Mouse (Mus musculus): ENCODE data around the gene Cep55. TPM values are rescaled to one million over a fixed set of nuclear protein-coding genes. Genes with fewer than 3 reads are reported as not detected.
A peak's percentile ranks its signal among the peaks of the same experiment; 100 is the strongest.

The Cep55 gene
- polyA plus RNA-seq, 1 experiment from 2014 or later: 3.6 TPM

DNA sequence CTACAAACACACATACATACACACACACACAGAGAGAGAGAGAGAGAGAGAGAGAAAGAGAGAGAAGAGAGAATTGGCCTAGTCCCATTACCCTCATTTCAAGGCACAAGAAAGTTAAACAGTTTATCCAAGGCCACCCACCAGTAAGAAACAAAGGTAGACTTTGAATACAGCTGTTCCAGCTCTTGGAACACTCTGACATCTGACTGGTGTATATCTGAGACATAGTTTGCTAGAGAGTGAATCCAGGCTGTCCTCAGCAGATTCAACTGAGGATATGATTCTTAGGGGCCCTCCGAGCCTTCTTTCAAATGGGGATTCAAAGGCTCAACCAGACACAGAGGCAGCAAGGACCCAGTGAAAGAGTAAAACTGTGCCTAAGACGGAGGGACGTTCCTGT is 25.5 kb upstream of the Cep55 start:
- H3K4me3 ChIP-seq (replicated peaks): no peak overlapping the region
- no peaks in the 10 kb centered on the region for H3K9me3 ChIP-seq (replicated peaks)
- 93% methylated on average over 3 of the region's 3 CpGs for WGBS
- no peak overlapping the region for H3K9ac ChIP-seq (replicated peaks)
- H3K4me1 ChIP-seq: no peaks in the 10 kb centered on the region
- H3K36me3 ChIP-seq: no peaks in the 10 kb centered on the region
- H3K27me3 ChIP-seq (replicated peaks): no peaks in the 10 kb centered on the region
- H3K4me2 ChIP-seq: no peak overlapping the region
- ATAC-seq (ENCODE audit: low FRiP score): no peak
- no peak overlapping the region for H3K27ac ChIP-seq (replicated peaks)

- Histone ChIP-seq H3K27me3 (replicated peaks) (no peaks in the 10 kb centered on the region), H3K27ac (replicated peaks) (no peak overlapping the region), H3K36me3 (no peaks in the 10 kb centered on the region), H3K4me3 (replicated peaks) (no peak overlapping the region), H3K4me2 (no peak overlapping the region), H3K9me3 (replicated peaks) (no peaks in the 10 kb centered on the region), H3K9ac (replicated peaks) (no peak overlapping the region), H3K4me1 (no peaks in the 10 kb centered on the region)
- WGBS: 73% methylated on average over 2 of the region's 3 CpGs
- ATAC-seq (ENCODE audit: low FRiP score): no peak; the same call in 1 of the 2 replicates
Measured at GRCm38 (mm10) chr19:38029871-38030270, 24.9 kb upstream of the Cep55 start.

- Histone ChIP-seq H3K4me2 (peak overlapping the region; percentile 48), H3K9me3 (replicated peaks) (no peaks in the 10 kb centered on the region), H3K36me3 (no peaks in the 10 kb centered on the region), H3K9ac (replicated peaks) (no peak overlapping the region), H3K4me1 (no peaks in the 10 kb centered on the region), H3K4me3 (replicated peaks) (no peak overlapping the region), H3K27ac (replicated peaks) (no peak overlapping the region), H3K27me3 (replicated peaks) (no peaks in the 10 kb centered on the region)
- WGBS: 5% methylated on average over 12 of the region's 23 CpGs
- peak; percentile 74; the same call in 1 of the 2 replicates for ATAC-seq (ENCODE audit: low FRiP score)
Measured at GRCm38 (mm10) chr19:38030673-38031137, 24.1 kb upstream of the Cep55 start.

DNA sequence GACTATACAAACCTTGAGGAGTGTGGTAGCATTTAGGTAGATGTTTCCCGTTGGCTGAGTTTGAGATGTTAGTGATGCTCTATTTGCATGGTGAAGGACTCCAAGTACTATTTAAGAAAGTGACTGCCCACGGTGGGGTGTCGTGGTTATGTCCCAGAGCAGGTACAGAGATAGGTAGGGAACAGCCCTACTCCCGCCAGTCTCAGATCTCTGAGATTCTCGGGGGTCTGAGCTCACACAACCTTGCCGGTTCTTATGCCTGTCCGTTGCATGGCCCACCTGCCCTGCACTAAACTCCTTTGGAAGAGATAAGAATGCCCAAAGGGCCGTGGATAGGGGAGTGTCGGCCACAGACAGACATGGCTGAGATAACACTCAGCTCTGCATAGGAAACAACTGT is 23.7 kb upstream of the Cep55 start:
- H3K4me1 ChIP-seq: no peaks in the 10 kb centered on the region
- H3K36me3 ChIP-seq: no peaks in the 10 kb centered on the region
- no peak overlapping the region for H3K4me3 ChIP-seq (replicated peaks)
- H3K27ac ChIP-seq (replicated peaks): no peak overlapping the region
- 71% methylated on average over 9 of the region's 9 CpGs for WGBS
- H3K9me3 ChIP-seq (replicated peaks): no peaks in the 10 kb centered on the region
- H3K4me2 ChIP-seq: peak overlapping the region; percentile 48
- ATAC-seq (ENCODE audit: low FRiP score): 0 out of 2 replicates have a peak, but pooled peaks have one; percentile 8
- H3K27me3 ChIP-seq (replicated peaks): no peaks in the 10 kb centered on the region
- H3K9ac ChIP-seq (replicated peaks): no peak overlapping the region

DNA sequence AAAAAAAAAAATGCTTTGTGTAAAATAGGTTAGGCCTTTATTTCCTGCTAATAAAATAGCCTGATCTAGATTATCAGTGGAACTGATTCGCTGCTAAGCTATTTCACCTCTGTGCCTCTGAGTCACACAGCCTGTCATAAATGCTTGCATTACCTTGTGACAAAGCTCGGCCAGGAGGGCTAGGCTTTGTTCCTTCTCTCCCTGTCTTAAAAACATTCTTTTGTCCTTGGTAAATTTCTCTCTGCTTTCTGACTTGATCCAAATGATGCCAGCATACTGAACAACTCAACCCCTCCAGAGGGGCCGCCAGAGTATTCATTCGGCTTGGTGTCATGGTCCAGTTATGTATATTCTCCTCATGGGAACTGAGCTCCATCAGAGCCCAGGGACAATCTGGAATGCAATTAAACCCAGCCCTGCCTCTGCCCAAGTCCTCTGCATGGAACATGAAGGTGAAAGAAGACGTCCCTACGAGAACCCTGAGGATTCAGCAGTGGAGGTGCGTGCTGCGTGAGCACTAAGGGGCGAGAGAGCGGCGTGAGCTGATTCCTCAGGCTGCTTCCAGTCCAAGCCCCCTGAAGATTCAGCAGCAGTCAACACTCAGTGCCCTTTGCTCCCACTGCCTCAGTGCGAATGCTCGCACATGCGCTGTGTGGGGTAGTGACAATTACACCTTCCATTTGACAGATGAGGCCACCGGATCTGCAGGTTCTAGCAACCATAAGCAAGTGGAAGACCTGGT is 21.6 kb upstream of the Cep55 start:
- ATAC-seq (ENCODE audit: low FRiP score): no peak
- H3K4me2 ChIP-seq: no peak overlapping the region
- no peaks in the 10 kb centered on the region for H3K36me3 ChIP-seq
- H3K27ac ChIP-seq (replicated peaks): no peak overlapping the region
- no peaks in the 10 kb centered on the region for H3K4me1 ChIP-seq
- H3K27me3 ChIP-seq (replicated peaks): no peaks in the 10 kb centered on the region
- no peak overlapping the region for H3K4me3 ChIP-seq (replicated peaks)
- no peaks in the 10 kb centered on the region for H3K9me3 ChIP-seq (replicated peaks)
- 69% methylated on average over 15 of the region's 15 CpGs for WGBS
- H3K9ac ChIP-seq (replicated peaks): no peak overlapping the region

DNA sequence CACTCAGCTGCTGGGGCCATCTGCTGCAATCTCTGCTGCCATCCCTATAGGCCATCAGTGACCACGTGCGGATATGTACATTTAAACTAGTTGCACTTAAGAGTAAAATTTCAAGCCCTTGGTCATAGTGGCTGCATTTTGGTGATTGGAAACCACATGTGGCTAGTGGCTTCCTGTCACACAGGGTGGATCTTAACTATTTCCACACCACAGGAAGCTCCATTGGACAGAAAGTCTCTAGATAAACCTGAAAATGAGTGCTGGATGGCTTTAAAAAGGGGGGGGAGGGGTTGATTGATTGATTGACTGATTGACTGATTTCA is 21.1 kb upstream of the Cep55 start:
- no peaks in the 10 kb centered on the region for H3K27me3 ChIP-seq (replicated peaks)
- H3K27ac ChIP-seq (replicated peaks): no peak overlapping the region
- 81% methylated on average over 2 of the region's 2 CpGs for WGBS
- no peak overlapping the region for H3K4me3 ChIP-seq (replicated peaks)
- ATAC-seq (ENCODE audit: low FRiP score): no peak
- H3K4me1 ChIP-seq: no peaks in the 10 kb centered on the region
- H3K36me3 ChIP-seq: no peaks in the 10 kb centered on the region
- H3K9me3 ChIP-seq (replicated peaks): no peaks in the 10 kb centered on the region
- H3K4me2 ChIP-seq: no peak overlapping the region
- no peak overlapping the region for H3K9ac ChIP-seq (replicated peaks)

GRCm38 (mm10) chr19:38034696-38035095 is 20.1 kb upstream of the Cep55 start:
- Histone ChIP-seq H3K27ac (replicated peaks) (no peak overlapping the region), H3K4me3 (replicated peaks) (no peak overlapping the region), H3K27me3 (replicated peaks) (no peaks in the 10 kb centered on the region), H3K9me3 (replicated peaks) (no peaks in the 10 kb centered on the region), H3K36me3 (no peaks in the 10 kb centered on the region), H3K4me1 (no peaks in the 10 kb centered on the region), H3K9ac (replicated peaks) (no peak overlapping the region), H3K4me2 (no peak overlapping the region)
- ATAC-seq (ENCODE audit: low FRiP score): no peak
- 84% methylated on average over 2 of the region's 2 CpGs for WGBS

DNA sequence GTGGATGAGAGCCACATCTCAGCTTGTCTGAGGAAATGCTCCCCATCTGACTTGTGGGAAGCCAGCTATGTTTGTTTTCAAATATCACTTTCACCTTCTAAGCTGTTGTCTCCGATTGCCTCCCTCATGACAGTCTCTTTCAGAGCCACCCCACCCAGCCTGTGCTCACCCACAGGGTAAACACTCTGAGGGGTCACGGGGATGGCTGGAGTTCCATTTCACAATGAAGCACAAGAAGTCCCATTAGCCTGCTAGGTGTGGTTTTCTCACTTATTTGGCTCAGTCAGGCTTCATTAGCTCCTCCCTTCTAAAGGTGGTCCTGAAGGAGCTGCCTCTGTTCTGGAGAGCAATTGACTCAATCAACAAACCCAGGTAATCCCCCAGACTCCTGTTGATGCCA is 19.0 kb upstream of the Cep55 start:
- ATAC-seq (ENCODE audit: low FRiP score): no peak
- H3K9me3 ChIP-seq (replicated peaks): no peaks in the 10 kb centered on the region
- no peaks in the 10 kb centered on the region for H3K36me3 ChIP-seq
- H3K27me3 ChIP-seq (replicated peaks): peaks cover under 1% of the 10 kb centered on the region; the same call in 1 of the 2 replicates
- 98% methylated on average over 2 of the region's 2 CpGs for WGBS
- H3K27ac ChIP-seq (replicated peaks): no peak overlapping the region
- H3K9ac ChIP-seq (replicated peaks): no peak overlapping the region
- no peak overlapping the region for H3K4me3 ChIP-seq (replicated peaks)
- H3K4me2 ChIP-seq: no peak overlapping the region
- H3K4me1 ChIP-seq: no peaks in the 10 kb centered on the region

GRCm38 (mm10) chr19:38038267-38038666 is 16.5 kb upstream of the Cep55 start:
- Histone ChIP-seq H3K9ac (replicated peaks) (no peak overlapping the region), H3K27ac (replicated peaks) (no peak overlapping the region), H3K4me3 (replicated peaks) (no peak overlapping the region), H3K27me3 (replicated peaks) (peaks cover 20% of the 10 kb centered on the region), H3K9me3 (replicated peaks) (no peaks in the 10 kb centered on the region), H3K36me3 (no peaks in the 10 kb centered on the region), H3K4me1 (peaks cover 3% of the 10 kb centered on the region), H3K4me2 (no peak overlapping the region)
- ATAC-seq (ENCODE audit: low FRiP score): no peak
- 84% methylated on average over 2 of the region's 2 CpGs for WGBS

DNA sequence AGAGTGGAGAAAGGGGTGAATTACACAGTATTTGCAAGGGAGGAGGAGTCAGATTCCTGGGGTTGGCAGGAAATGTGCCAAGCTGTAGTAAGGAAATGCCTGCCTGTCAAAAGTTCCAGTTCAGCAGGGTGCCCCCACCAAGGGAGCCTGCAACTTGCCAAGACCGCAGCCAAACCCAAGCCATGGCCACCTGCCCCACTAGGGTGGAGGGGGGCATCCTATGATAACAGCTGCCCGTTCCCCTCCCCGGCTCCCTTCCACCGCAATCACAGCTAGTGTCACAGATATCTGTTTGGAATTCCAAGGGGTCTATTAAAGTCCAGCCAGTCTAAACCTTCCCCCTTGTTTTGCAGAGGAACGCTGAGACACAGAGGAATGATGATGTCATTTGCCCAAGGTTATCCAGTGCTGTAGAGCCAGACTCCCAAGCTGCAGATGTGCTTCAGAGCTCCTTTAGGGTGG is 12.5 kb upstream of the Cep55 start:
- no peak for ATAC-seq (ENCODE audit: low FRiP score)
- Histone ChIP-seq H3K4me2 (peak overlapping the region; percentile 64), H3K4me1 (peaks cover 8% of the 10 kb centered on the region), H3K9ac (replicated peaks) (no peak overlapping the region), H3K27me3 (replicated peaks) (peaks cover 30% of the 10 kb centered on the region), H3K27ac (replicated peaks) (no peak overlapping the region), H3K9me3 (replicated peaks) (no peaks in the 10 kb centered on the region), H3K4me3 (replicated peaks) (peak overlapping the region; percentile 39), H3K36me3 (no peaks in the 10 kb centered on the region)
- WGBS: 24% methylated on average over 5 of the region's 5 CpGs

GRCm38 (mm10) chr19:38043281-38043981 is 11.4 kb upstream of the Cep55 start, which contains the start of gene Myof:
TSS of gene Myof (minus strand) at chr19:38043577.
- H3K27ac ChIP-seq (replicated peaks): no peak within 1 kb of the TSS
- H3K4me1 ChIP-seq: peaks cover 8% of the 10 kb centered on the region
- no peaks in the 10 kb centered on the region for H3K9me3 ChIP-seq (replicated peaks)
- peak within 1 kb of the TSS; percentile 64 for H3K4me2 ChIP-seq
- peak within 1 kb of the TSS; percentile 41 for H3K9ac ChIP-seq (replicated peaks)
- peaks cover 32% of the 10 kb centered on the region for H3K27me3 ChIP-seq (replicated peaks)
- 1% methylated on average over 28 of the region's 28 CpGs for WGBS
- H3K36me3 ChIP-seq: no peaks in the 10 kb centered on the region
- H3K4me3 ChIP-seq (replicated peaks): peak within 1 kb of the TSS; percentile 39
- 0 out of 2 replicates have a peak, but pooled peaks have one; percentile 21 for ATAC-seq (ENCODE audit: low FRiP score)

- Histone ChIP-seq H3K4me2 (no peak overlapping the region), H3K27ac (replicated peaks) (no peak overlapping the region), H3K9ac (replicated peaks) (no peak overlapping the region), H3K9me3 (replicated peaks) (no peaks in the 10 kb centered on the region), H3K4me3 (replicated peaks) (no peak overlapping the region), H3K27me3 (replicated peaks) (peaks cover 32% of the 10 kb centered on the region), H3K4me1 (peaks cover 8% of the 10 kb centered on the region), H3K36me3 (no peaks in the 10 kb centered on the region)
- WGBS: 92% methylated on average over 3 of the region's 3 CpGs
- no peak for ATAC-seq (ENCODE audit: low FRiP score)
Measured at GRCm38 (mm10) chr19:38045198-38045597, 9.6 kb upstream of the Cep55 start.
